Mouse (Mus musculus) kidney, embryonic 14.5 days (tissue): Measurements from ENCODE around the gene Ifi204. TPM values are rescaled to one million over a fixed set of nuclear protein-coding genes. Genes with fewer than 3 reads are reported as not detected.
"Not testable (repeated sequence)": the region's sequence is repeated elsewhere in the genome, so short reads cannot be mapped to it uniquely, and the experiment has no call there.

ENCODE experiments used
- ATAC-seq: fragments of 200-750 bp; cut with Nextera tagmentation; 2 replicates; pipeline ENCODE4 v1.8.0; 2017; ENCODE audit warnings: moderate number of reproducible peaks, mild to moderate bottlenecking, moderate TSS enrichment, moderate library complexity; ENCODE audit not compliant: low FRiP score, low TSS enrichment
- H3K27ac ChIP-seq: fragments of 300-500 bp; sonication (generic); 2 replicates; pipeline ENCODE4 v1.5.1; 2014; ENCODE audit warnings: low read depth, mild to moderate bottlenecking, low read length, moderate library complexity, mixed read lengths
- H3K27me3 ChIP-seq: fragments of 300-500 bp; sonication (generic); 2 replicates; pipeline ENCODE4 v1.6.1; 2014; ENCODE audit warnings: mild to moderate bottlenecking, low read length; ENCODE audit not compliant: control insufficient read depth, insufficient read depth
- H3K36me3 ChIP-seq: fragments of 300-500 bp; sonication (generic); 2 replicates; pipeline ENCODE4 v1.6.1; 2014; ENCODE audit warnings: low read length, mixed read lengths; ENCODE audit not compliant: control insufficient read depth, insufficient read depth
- H3K4me1 ChIP-seq: fragments of 300-500 bp; sonication (generic); 2 replicates; pipeline ENCODE4 v1.6.1; 2014; ENCODE audit warnings: low read length, mixed read lengths; ENCODE audit not compliant: control insufficient read depth, insufficient read depth
- H3K4me2 ChIP-seq: fragments of 300-500 bp; sonication (generic); replicated peaks from 2 replicates; pipeline ENCODE4 v1.6.1; 2014; ENCODE audit warnings: low read depth, mild to moderate bottlenecking, low read length
- H3K4me3 ChIP-seq: fragments of 300-500 bp; sonication (generic); 2 replicates; pipeline ENCODE4 v1.5.1; 2014; ENCODE audit warnings: mild to moderate bottlenecking, low read length
- H3K9ac ChIP-seq: fragments of 300-500 bp; sonication (generic); 2 replicates; pipeline ENCODE4 v1.6.1; 2014; ENCODE audit warnings: low read depth, mild to moderate bottlenecking, low read length, moderate library complexity
- H3K9me3 ChIP-seq: fragments of 300-500 bp; sonication (generic); 2 replicates; pipeline ENCODE4 v1.6.1; 2016; ENCODE audit warnings: low read length; ENCODE audit not compliant: control insufficient read depth
- WGBS: fragments of 180-500 bp; shearing (Covaris S2); extraction: QIAGEN DNeasy Blood & Tissue Kit; methylation state at CpG from one replicate; pipeline ENCODE4 v1.1.7; 2014; 5-methylcytosine and 5-hydroxymethylcytosine counted together
- polyA plus RNA-seq: library from polyadenylated mRNA; unstranded; fragments of >200 nt; fragmentation: Nextera tagmentation; extraction: Ambion mirVana; gene quantifications from 2 replicates; pipeline ENCODE4 v1.2.1, GENCODE M21; 2014

The Ifi204 gene
- 0.93 and 1.7 TPM in 2 replicates for polyA plus RNA-seq

- H3K4me3 ChIP-seq, H3K4me2 ChIP-seq, ATAC-seq, H3K9me3 ChIP-seq, H3K27me3 ChIP-seq, H3K4me1 ChIP-seq, H3K9ac ChIP-seq, H3K36me3 ChIP-seq, H3K27ac ChIP-seq: not testable (repeated sequence)
- WGBS = 76% methylated on average over 5 of the region's 5 CpGs
Observed at GRCm38 (mm10) chr1:173766848-173767617, at the start of gene Ifi204. TSS of gene Ifi204 (minus strand) at chr1:173766943.

- not testable (repeated sequence) for ATAC-seq, H3K27ac ChIP-seq
- WGBS = 86% methylated on average over 2 of the region's 2 CpGs
Observed at GRCm38 (mm10) chr1:173809294-173809693, 42.6 kb upstream of the Ifi204 start.

GRCm38 (mm10) chr1:173802689-173803281, 36.0 kb upstream of the Ifi204 start:
- not testable (repeated sequence) for H3K9ac ChIP-seq, ATAC-seq, H3K36me3 ChIP-seq, H3K9me3 ChIP-seq, H3K27me3 ChIP-seq, H3K27ac ChIP-seq, H3K4me3 ChIP-seq, H3K4me1 ChIP-seq, H3K4me2 ChIP-seq
- WGBS = 53% methylated on average over 2 of the region's 2 CpGs

More at GRCm38 (mm10) chr1:173809294-173809693, 42.6 kb upstream of the Ifi204 start:
- not testable (repeated sequence) for H3K4me2 ChIP-seq, H3K9ac ChIP-seq, H3K4me3 ChIP-seq, H3K27me3 ChIP-seq, H3K9me3 ChIP-seq, H3K36me3 ChIP-seq, H3K4me1 ChIP-seq

- not testable (repeated sequence) for H3K4me2 ChIP-seq, H3K27ac ChIP-seq, ATAC-seq, H3K4me1 ChIP-seq, H3K4me3 ChIP-seq, H3K9me3 ChIP-seq, H3K9ac ChIP-seq, H3K27me3 ChIP-seq, H3K36me3 ChIP-seq
- 67% methylated on average over 3 of the region's 3 CpGs for WGBS
Observed at GRCm38 (mm10) chr1:173802207-173802606, 35.5 kb upstream of the Ifi204 start.

- not testable (repeated sequence) for H3K27ac ChIP-seq, H3K27me3 ChIP-seq, H3K9me3 ChIP-seq, H3K4me1 ChIP-seq, H3K36me3 ChIP-seq, ATAC-seq, H3K4me3 ChIP-seq, H3K4me2 ChIP-seq, H3K9ac ChIP-seq
- WGBS = 88% methylated on average over 2 of the region's 2 CpGs
Observed at GRCm38 (mm10) chr1:173801791-173802190, 35.0 kb upstream of the Ifi204 start.

GRCm38 (mm10) chr1:173773457-173773856, 6.7 kb upstream of the Ifi204 start:
- H3K4me1 ChIP-seq, H3K4me2 ChIP-seq, H3K4me3 ChIP-seq, H3K9me3 ChIP-seq, H3K36me3 ChIP-seq, H3K27me3 ChIP-seq, H3K27ac ChIP-seq, ATAC-seq, H3K9ac ChIP-seq: not testable (repeated sequence)
- 82% methylated on average over 2 of the region's 3 CpGs for WGBS

GRCm38 (mm10) chr1:173760032-173760431, 6.7 kb downstream of the Ifi204 start:
- WGBS = 91% methylated on average over 4 of the region's 5 CpGs
- not testable (repeated sequence) for H3K4me3 ChIP-seq, ATAC-seq, H3K27me3 ChIP-seq, H3K4me1 ChIP-seq, H3K9me3 ChIP-seq, H3K9ac ChIP-seq, H3K4me2 ChIP-seq, H3K27ac ChIP-seq, H3K36me3 ChIP-seq

GRCm38 (mm10) chr1:173742262-173742661, 24.5 kb downstream of the Ifi204 start:
- ATAC-seq = no peak
- WGBS = 72% methylated on average over 1 of the region's 1 CpGs
- Histone ChIP-seq H3K36me3 (no peaks in the 10 kb centered on the region), H3K9me3 (no peaks in the 10 kb centered on the region), H3K27me3 (no peaks in the 10 kb centered on the region), H3K9ac (no peak overlapping the region), H3K4me3 (no peak overlapping the region), H3K4me1 (no peaks in the 10 kb centered on the region), H3K4me2 (no peak overlapping the region), H3K27ac (no peak overlapping the region)

- H3K9me3 ChIP-seq = no peaks in the 10 kb centered on the region
- 79% methylated on average over 4 of the region's 4 CpGs for WGBS
- no peak within 1 kb of the TSS for H3K27ac ChIP-seq
- no peak within 1 kb of the TSS for H3K4me2 ChIP-seq
- no peak within 1 kb of the TSS for H3K4me3 ChIP-seq
- no peaks in the 10 kb centered on the region for H3K27me3 ChIP-seq
- H3K9ac ChIP-seq = no peak within 1 kb of the TSS
- no peak for ATAC-seq
- no peaks in the 10 kb centered on the region for H3K36me3 ChIP-seq
- H3K4me1 ChIP-seq = no peaks in the 10 kb centered on the region
Observed at GRCm38 (mm10) chr1:173741656-173742055, 25.1 kb downstream of the Ifi204 start, which contains the start of gene Ifi207. TSS of gene Ifi207 (minus strand) at chr1:173741747.
